Mouse (Mus musculus): ENCODE measurements around the gene Cnn2.

The Cnn2 gene

GRCm38 (mm10) chr10:79988506-79989271, at the start of gene Cnn2:
Gene Cnn2 (plus strand): TSS chr10:79988584.
- DNase-seq: peak; percentile 71 to 79

GRCm38 (mm10) chr10:79940749-79941148, 47.6 kb upstream of the Cnn2 start:
- DNase-seq: no peak

- DNase-seq: no peak
Observed at GRCm38 (mm10) chr10:79942988-79943387, 45.4 kb upstream of the Cnn2 start.

DNA sequence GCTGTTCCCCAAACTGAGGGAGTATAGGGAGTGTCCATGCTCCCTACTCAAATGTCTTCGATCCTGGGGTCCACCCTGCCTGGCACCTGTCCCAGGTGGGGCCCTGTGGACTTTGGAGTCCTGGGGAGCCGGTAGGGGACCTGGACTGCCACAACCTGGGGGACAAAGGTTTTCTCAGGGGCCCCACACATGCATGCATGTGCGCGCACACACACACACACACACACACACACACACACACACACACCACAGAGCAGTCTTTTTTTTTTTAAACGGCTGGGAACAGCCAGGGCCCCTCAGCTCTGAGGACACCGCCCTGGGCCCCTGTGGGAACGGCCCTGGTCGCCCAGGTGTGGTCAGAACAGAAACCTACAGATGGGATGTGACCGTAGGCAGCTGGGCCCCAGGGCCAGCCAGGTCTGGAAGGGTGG, 44.9 kb upstream of the Cnn2 start:
- DNase-seq: no peak

- DNase-seq: no peak
Observed at GRCm38 (mm10) chr10:79945507-79946234, 42.7 kb upstream of the Cnn2 start.

- DNase-seq: no peak
Observed at GRCm38 (mm10) chr10:79946752-79947322, 41.5 kb upstream of the Cnn2 start.

DNA sequence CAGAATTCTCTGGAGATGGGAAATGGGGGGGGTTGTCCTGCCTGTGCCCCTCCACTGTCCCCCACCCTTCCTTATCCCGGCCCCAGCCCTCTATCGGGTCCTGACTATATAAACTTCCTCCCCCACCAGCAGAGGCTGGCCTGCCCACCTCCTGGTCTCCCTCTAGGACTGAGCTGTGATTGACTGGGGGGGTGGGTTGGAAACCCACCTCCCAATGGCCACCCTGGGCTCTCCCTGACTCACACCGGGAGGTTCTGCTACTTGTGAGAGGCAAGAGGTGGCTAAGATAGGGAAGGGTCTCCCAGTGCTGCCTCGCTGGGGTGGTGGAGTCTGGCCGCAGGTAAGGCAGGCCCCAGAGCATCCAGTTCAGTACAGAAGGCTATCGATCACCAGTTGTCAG, 40.9 kb upstream of the Cnn2 start:
- no peak for DNase-seq

DNA sequence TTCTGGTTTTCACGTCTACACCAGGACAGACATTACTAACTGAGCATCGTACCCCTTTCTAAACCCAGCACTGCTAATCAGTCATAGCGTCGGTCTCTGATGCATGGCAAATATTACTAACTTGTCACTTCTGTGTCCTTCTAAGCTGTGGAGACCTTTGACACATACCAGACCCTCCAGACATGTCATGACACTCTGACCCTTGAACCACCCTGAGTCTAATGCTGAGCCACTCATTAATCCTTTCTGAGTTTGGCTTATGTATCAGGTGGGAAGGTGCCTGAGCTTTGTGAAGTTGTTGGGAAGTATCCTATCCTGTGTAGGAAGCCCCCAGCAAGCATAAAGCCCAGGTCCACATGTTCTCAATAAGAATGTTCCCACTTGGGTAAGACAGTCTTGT, 38.5 kb upstream of the Cnn2 start:
- DNase-seq: no peak

- DNase-seq: no peak
Observed at GRCm38 (mm10) chr10:79950661-79951060, 37.7 kb upstream of the Cnn2 start.

DNA sequence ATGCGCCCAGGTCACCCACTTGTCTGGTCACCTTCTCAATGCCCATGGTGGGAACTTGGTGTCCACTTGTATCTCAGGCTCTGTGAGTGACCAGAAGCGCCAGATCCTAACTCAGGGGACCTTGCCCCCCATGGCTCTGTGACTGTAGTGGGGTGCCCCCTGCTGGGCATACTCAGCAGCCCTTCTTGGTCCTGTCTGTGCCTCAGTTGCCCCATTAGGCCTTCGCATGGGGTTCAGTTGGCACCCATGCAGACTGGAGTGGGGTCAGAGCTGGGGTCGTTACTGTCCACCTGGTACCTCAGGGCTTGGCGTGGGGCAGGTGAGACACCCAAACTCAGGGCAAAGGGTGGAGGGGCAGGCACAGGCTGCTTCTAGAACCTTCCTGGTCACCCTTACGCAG, 34.4 kb upstream of the Cnn2 start:
- peak; percentile 54 to 57 for DNase-seq

DNA sequence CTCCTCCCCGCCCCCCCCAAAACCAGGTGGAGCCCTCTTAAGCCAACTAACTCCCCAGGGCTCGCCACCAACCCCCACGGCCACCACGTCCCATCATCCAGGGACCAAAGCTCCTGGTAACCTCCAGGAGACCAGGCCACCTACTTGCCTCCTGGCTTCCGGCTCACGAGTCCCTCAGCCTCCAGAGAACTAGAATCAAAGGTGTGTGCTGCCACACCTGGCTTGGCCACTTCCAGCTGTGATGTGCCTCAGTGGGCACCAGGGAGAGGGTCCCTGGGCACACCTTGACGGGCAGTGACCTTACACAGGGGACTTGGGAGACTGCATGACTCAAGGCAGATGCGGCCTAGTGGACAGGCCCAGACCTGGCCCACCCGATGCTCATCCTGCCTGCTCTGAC, 32.7 kb upstream of the Cnn2 start:
- DNase-seq: no peak

DNA sequence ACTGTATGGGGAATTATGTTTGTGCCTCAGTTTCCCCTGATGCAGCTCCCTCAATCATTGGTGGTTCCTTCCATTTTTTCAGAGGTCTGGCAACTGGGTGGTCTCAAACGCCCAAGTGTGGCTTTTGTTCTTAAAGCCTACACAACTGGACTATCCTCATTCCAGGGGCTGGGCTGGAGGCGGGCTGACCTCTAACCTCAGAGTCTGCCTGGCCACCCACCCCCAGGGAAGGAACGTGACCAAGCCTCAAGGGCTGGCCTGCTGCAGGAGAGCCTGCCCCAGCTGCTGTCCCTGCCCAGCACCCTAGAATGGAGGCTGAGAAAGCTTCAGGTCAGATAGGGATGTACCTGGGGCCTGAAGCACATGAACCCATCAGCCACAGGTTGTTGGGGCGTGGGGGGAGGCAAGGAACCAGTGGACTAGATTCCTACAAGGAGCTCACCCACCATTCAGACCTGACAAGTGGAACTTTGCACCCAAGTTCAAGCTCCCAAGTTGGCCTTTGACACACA, 31.7 kb upstream of the Cnn2 start:
- DNase-seq: no peak

GRCm38 (mm10) chr10:79958140-79958816, 30.1 kb upstream of the Cnn2 start:
- DNase-seq: peak; percentile 85 to 88

- DNase-seq: peak in 1 of 2 experiments; percentile 23
Observed at GRCm38 (mm10) chr10:79959412-79959811, 29.0 kb upstream of the Cnn2 start.

GRCm38 (mm10) chr10:79959847-79960601, 28.4 kb upstream of the Cnn2 start, which contains the start of gene Wdr18:
Gene Wdr18 (plus strand): TSS chr10:79960152.
- DNase-seq: peak; percentile 99 to 100

GRCm38 (mm10) chr10:79960671-79961294, 27.6 kb upstream of the Cnn2 start:
- no peak for DNase-seq

GRCm38 (mm10) chr10:79964727-79965126, 23.7 kb upstream of the Cnn2 start:
- DNase-seq: no peak

DNA sequence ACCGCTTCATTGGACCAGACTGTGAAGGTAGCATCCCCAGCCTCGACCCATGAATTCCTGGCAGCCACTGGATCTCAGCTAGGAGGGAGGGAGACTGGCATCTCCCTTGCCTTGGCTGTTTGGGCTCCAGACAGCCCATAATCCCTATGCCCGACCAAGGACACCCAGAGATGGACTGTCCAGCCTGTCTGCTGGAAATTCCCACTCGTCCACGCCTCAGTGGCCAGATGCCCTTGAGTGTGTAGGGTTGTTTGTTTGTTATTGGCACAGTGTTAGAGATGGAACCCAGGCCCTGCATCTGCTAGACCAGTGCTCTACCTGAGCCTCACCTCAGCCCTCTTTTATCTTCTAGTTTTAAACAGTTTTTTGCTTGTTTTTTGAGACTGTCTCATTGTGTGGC, 23.1 kb upstream of the Cnn2 start:
- no peak for DNase-seq

DNA sequence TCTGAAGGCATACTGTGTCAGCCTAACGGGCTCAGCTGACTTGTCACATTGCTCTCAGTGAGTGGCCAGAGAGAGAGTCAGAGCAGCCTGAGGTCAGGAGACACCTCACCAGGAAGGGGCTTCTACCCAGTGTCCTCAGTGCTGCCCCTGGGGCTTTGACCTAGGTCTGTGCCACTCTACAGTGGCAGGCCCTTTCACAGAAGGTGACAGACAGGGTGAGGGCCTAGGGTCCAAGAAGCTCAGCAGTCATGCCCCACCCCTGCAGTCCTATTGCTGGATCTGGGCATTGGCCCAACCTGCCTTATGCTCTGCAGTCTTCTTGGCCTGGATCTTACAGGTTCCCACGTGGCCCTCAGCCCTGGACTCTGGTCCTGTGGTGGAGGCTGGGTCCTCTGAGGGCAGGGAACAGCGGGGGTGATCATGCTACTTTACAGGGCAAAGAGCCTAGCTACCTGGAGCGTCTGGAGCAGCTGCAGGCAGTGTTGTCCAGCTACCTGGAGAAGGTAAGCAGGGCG, 21.4 kb upstream of the Cnn2 start:
- DNase-seq: no peak

DNA sequence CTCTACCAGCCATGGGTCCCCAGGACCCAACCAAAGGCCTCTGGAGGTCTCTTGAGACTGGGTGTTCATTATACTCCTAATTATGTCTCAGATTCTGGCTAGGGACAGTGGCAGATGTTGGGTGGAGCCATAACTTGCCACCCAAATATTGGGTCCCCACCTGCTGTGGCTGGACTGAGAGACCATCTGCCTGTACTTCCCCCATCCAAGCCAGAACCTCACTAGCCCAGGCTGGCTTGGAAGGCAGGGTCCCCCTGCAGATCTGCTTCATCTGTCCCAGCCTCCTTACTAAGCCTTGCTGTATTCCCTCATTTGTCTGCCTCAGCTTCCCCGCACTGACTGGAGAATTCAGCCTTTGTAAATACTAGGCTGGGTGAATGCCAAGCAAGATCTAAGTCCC, 20.2 kb upstream of the Cnn2 start:
- DNase-seq: no peak

DNA sequence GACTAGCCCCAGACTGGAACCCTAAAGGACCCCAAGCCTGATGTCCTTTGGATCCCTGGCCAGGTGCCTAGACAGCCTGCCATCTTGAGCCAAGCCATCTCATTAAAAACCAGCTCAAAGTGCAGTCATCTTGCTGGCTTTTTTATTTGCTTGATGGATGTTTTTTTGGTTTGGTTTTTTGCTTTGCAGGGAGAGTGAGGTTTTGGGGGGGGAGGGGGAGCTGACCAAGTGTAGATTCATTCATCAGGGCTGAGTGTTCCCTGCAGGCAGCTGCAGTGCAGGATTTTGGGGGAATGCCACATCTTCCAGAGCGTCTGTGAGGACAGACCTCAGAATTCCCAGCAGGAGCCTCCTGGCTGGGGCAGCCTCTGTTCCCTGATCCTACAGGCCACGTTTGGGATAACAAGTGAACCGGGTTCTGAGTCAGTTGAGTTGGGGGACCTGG, 19.2 kb upstream of the Cnn2 start:
- DNase-seq: no peak

Measured in thymus, postnatal 36 days (tissue).